Mouse (Mus musculus) frontal cortex, postnatal 25 days (tissue): ENCODE measurements around the gene Rsph1.

Source experiments
- DNase-seq, 2 experiments: peaks; one replicate each; pipeline ENCODE4 v3.0.0; 2022; ENCODE audit warnings: low spot score in 2 of 2

The Rsph1 gene

GRCm38 (mm10) chr17:31304895-31305775, 28.0 kb upstream of the Rsph1 start:
- no peak for DNase-seq

- no peak for DNase-seq
Measured at GRCm38 (mm10) chr17:31303401-31303800, 26.2 kb upstream of the Rsph1 start.

GRCm38 (mm10) chr17:31300736-31301135, 23.6 kb upstream of the Rsph1 start:
- no peak for DNase-seq

- no peak for DNase-seq
Measured at GRCm38 (mm10) chr17:31299981-31300380, 22.8 kb upstream of the Rsph1 start.

DNA sequence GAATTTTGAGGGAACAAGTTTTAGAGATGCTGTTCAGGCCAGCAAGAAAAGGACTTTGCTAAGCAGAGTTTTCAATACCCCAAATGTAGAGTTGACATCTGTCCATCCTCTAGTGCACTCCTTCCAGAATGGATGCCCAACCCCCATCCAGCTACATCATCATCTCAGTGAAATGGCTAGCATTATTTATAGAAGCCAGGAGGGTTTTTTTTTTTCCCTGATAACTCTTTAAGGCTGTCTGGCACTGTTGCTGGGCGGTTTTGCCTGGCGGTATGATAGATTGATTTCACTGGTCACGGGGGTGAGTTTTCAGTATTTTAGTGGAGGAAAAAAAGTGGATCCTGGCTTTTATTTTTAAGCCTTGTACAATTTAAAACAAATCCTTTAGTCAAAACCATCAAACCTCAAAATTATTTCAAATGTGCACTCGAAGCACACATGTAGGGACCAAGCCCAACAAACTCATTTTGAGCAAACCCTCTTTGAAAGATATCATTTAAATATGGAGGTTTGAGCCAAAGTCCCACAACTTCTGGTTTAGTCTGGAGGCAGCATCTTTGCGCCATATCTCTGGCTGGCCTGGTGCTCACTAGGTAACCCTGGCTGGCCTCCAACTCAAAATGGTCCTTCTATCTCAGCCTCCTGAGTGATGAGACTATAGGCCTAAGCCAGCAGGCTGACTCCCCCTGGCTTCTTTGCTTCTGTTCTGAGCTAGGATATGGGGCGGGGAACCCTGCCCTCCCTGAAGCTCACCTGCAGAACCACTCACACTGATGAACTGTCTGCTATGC, 21.4 kb upstream of the Rsph1 start:
- no peak for DNase-seq

DNA sequence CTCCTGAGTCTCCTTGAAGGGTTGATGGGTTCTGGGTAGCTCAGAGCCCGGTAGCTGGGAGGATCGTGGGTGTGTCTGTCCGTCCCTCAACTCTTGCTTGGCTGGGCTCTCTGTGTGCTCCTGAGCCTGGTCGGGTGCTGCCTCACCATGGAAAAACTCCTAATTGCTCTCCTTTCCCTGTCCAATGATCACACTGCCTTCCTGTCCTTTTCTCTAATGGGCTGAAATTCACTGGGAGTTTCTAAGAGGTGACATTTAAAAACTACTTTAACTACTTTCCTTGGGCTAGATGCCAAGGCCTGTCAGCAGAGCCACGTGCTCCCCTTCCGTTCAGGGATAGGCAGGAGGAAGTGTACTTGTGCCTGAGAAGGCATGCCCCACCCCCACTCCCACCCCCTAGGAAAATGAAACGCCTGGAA, 20.3 kb upstream of the Rsph1 start:
- no peak for DNase-seq

- peak; percentile 55 to 60 for DNase-seq
Measured at GRCm38 (mm10) chr17:31295892-31296781, 19.0 kb upstream of the Rsph1 start.

DNA sequence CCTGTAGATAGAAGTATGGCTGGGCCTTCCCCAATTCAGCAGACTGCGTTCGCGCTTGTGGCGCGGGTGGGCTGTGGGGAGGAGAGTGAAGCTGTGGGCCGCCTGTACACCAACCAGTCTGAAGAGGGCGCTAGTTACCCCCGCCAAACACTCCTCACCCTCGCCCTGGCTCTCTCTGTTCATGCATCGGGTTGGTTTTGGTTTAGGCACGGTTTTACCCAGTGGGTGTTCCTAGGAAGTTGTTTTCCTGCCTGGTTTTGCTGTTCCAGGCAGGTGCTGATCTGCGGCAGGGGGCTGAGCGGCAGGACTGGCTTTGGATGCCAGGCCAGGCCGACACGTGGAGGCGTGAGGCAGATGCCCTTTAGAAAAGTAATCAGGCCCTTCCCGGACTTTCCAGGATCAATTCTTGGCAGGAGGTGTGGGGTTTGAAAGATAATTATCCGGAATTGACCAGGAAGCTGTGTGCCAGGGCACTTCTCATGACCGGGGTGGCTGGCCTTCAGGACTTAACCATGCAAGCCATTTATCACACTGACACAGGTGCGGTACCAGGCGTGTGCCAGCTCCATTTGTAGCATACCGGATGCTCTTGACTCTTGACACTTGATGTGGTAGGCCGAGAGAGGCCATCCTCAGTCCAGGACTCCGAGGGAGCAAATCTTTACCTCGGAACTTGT, 18.2 kb upstream of the Rsph1 start:
- no peak for DNase-seq

DNA sequence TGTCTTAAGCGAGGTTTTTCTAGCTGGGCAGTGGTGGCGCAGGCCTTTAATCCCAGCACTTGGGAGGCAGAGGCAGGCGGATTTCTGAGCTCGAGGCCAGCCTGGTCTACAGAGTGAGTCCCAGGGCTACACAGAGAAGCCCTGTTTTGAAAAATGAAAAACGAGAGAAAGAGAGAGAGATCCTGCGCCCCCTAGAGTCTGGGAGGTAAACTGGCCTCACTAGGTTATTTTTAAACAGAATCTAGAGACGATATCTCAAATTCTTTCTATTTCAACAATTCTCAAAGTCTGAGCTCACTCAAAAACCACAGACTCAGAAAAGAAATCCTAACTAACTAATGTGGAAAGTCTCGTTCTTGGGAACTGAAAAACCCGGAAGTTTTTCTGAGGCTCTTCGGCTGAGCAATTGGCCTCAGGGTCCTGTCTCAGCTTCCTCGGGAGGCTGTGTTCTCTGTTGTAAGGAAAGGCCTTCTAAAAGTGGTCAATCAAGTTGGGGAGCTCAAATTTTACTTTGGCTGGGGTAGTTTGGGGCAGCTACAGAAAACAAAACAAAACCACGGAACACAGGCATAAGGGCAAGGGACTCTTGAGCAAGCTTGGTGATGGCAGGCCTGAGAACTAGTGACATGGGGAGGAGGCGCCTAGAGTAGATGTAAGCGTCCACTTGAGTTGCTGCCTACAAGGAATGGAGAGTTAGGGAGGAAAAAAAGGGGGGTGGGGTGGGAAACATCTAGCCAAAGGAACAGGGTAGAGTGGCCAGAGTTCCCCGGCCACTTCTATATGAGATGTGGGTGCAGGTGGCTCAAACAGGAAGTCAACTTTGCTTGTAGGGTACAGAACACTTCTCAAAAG, 17.4 kb upstream of the Rsph1 start:
- no peak for DNase-seq

DNA sequence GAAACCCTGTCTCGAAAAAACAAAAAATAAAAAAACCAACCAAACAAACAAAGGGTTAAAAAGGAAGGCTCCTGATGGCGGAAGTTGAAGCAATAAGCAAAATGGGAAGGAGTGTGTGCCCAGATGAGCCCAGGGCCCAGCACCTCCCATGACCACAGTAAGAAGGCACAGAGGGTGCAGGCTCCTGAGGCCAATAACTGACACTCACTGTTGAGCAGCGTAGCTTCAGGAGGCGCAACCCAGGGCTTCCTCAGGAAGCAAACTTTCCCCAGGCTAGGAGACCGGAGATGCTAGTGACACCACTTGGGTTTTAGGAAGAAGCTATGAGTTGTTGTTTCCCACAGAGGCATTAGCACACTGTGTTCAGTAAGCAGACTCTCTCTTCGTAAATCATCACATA, 13.7 kb upstream of the Rsph1 start:
- DNase-seq, result no peak

- DNase-seq, result no peak
Measured at GRCm38 (mm10) chr17:31290311-31290710, 13.1 kb upstream of the Rsph1 start.

DNA sequence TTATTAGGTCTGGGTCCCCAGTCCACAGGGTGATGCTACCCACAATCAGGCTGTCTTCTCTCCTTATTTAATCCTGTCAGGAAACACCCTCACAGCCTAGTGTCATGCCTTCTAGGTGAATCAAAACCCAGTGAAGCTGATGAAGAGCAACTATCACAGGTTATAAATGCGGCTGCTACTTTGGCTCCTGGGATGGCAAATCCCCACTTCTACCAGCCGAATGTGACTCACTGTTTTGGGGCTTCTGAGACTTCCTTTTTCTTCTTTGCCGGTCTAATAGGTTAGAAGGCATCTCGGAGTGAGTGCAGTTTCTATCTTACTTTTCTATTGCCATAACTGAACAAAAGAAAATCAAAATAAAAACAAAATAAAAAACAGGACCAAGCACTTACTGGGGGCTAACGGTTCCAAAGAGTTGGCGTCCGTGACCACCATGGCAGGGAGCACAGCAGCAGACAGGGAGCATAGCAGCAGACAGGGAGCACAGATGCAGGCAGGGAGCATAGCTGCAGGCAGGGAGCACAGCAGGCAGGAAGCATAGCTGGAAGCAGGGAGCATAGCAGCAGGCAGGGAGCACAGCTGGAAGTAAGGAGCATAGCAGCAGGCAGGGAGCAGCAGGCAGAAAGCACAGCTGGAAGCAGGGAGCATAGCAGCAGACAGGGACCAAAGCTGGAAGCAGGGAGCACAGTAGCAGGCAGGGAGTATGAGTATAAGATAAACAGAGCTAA, 12.0 kb upstream of the Rsph1 start:
- no peak for DNase-seq

- no peak for DNase-seq
Measured at GRCm38 (mm10) chr17:31287216-31287615, 10.0 kb upstream of the Rsph1 start.

DNA sequence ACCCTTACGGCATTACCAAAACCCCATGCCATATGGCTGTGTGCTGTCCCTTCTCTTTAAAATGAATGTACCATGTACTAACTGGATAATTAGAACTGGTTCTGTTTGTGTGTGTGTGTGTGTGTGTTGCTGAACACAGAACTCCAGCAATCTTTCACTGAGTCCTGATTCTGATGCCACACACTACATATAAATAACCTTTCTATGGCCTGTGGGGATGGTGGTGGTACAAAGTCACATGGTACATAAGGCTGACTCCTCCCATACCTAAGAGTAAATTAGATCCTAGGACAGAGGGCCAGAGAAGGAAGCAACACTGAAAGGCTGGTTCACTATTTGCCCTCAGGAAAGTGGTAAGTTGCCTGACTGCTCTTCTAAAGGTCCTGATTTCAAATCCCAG, 9.3 kb upstream of the Rsph1 start, which contains the start of gene Slc37a1:
Slc37a1 (plus strand) TSS at position 301 of the 400 bp plus-strand sequence.
- no peak for DNase-seq

- no peak for DNase-seq
Measured at GRCm38 (mm10) chr17:31285867-31286266, 8.7 kb upstream of the Rsph1 start.

DNA sequence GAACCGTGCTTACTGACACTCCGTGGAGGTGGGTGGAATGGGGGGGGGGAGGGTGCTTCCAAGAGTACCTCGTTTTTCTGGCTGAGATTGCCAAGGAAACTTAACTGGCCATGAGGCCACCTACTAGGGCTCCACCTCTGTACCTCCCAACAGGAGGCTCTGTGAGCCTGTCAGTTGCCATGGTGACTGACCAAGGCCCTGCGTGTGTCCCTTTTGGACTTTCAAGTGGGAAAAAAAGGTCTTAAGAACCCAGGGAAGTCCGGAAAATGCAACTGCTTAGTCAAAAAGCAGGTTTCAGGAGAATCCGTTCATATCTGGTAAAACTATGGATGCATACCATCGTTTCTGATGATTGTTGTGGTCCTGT, 5.5 kb upstream of the Rsph1 start:
- DNase-seq, result no peak

GRCm38 (mm10) chr17:31281830-31282686, 4.9 kb upstream of the Rsph1 start:
- no peak for DNase-seq

DNA sequence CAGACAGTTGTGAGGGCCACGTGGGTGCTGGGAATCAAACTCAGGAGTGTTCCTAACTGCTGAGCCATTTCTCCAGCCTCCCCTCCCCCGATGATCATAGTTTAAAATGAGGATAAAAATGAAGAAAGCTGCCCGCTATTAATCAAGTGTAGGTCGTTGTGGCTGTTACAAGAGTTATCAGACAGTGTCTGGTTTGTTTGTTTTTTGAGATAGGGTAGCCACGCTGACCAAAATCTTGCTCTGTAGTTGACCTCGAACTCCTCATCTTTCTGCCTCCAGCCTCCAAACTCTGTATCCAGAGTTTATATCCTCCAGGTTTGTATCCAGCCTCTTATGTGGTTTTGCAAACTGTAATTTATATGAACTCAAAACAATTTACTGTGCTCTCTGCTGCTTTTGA, 3.1 kb upstream of the Rsph1 start:
- DNase-seq, result no peak

- DNase-seq, result no peak
Measured at GRCm38 (mm10) chr17:31279541-31279940, 2.4 kb upstream of the Rsph1 start.
